Mouse (Mus musculus) megakaryocyte, adult 5-6 weeks (primary cell): ENCODE results near the gene Ola1. TPM values are rescaled to one million over a fixed set of nuclear protein-coding genes. Genes with fewer than 3 reads are reported as not detected.

Experiments
- ATAC-seq: 2 replicates; pipeline ENCODE4 v1.8.0; 2016; ENCODE audit warnings: mild to moderate bottlenecking, inconsistent platforms; ENCODE audit not compliant: poor library complexity, severe bottlenecking
- total RNA-seq, 2 experiments: library from RNA; stranded (forward) in 1 of 2; stranded (reverse) in 1 of 2; fragments of 153-499, 151-499 nt in 1 of 2; fragments of 221-1000, 200-1000 nt in 1 of 2; gene quantifications; 2 replicates each; pipeline versions ENCODE4 v1.2.3 to v1.2.4; 2015 to 2017

Ola1 gene
- total RNA-seq, 2 experiments from 2014 or later: 82.6 to 87.6 TPM

DNA sequence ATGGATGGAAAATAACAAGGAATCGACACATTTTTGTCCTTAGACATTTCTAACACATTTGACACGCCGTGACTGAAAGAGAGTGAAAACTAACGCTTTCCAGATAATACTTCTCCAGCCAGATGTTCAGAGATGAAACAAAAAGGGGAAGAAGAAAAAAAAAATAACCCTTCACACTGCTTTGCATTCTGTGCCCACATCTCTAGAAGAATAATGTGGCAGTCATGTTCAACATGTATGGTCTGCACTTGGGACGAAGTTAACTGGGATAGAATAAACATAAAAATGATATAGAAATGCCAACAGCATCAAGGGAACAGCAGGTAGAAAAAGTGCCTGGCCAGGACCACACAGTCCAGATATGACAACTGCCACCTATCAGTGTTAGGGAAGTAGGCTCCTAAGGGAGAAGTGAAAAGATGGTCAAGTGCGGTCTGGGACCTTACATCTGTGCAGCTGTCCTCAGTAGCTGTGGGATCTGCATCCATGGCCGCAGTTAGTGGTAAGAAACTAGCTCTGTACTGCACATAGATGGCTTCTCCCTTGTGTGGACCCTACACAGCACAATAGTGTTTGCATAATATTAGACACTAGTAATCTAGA lies 149.4 kb downstream of the Ola1 start:
- ATAC-seq: peak; percentile 74

DNA sequence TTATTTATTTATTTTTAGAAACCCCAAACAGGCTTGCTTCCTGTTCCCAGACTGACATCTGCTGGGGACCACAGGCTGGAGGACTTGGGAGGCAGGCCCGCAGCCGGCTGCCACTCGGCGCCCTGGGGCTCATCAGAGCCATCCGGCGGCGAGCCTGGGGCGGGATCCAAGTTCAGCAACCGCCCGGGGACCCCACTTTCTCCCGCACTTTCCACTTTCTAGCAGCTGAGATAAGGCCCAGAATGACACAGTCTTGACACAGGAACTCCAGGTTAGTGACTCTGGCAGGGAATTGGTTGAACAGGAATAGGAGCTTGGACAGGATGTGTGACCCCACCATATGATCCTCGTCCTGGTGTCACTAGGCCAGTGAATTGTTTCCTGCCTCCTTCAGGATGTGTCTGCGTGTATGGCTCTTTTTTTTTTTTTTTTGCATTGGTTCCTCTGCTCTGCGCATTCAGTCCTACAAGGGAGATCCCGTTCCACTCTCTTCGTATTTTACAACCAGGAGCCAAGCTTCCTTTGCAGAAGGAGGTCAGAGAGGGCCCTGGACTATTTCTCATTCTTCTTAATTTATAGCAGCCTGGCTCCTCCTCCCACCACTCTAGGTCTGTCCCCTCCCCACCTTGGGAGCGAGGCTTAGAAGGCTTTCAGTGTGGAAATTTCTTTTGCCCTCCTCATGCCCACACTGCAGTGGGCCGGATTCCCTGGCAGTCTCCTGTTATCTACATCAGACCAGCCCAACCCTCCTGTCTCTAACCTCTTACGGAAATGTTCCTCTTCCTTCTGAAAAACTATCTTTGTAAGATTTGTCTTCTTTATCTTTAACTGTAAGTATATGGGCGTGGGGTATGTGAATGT lies 152.2 kb downstream of the Ola1 start:
- ATAC-seq: no peak

DNA sequence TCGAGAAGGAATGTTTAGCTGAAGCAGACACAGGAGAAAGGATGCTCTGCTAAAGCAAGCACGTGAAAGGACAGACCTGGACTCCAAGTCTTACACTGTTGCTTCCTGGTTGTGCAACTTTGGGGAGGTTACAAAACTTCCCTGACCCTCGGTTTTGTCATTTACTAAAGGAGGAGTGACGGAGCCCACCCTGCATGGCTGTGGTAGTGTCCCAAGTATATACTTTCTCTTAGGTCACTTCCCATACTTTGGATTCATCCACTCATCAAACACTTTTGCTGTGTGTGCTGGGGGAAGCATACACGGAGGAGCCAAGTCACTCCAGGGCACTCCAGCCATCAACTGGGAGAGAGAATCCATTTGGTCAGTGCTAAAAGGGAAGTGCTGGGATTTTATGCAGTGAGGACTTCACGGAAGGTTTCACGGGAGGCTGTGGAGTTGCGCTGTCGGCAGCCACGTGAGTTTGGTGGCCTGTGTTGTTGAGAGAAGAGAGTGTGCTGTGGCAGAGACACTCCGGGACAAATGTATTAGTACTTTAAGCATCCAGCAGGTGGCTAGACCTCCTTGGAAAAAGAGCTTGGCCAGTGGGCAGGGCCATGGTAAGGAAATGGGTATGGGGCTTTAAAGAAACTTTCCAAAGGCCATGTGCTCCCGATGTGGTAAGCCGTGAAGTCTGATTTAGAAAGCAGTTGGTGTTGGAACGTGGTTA lies 154.7 kb downstream of the Ola1 start:
- peak; percentile 65 for ATAC-seq

DNA sequence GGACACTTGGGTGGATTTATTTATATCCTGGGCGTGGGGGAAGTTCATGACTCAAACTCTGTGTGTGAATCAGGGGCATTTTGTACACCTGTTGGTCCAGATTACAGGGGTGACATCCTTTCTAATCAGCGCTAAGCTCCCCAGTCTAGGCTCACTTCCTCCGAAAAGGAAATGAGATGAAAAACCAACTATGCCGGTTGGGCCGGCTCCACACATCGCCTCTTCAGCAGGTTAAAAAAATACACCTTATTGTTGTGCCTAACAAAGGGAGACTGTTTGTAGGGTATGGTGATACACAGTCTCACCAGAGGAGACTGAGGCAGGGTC lies 158.5 kb downstream of the Ola1 start:
- ATAC-seq: no peak

DNA sequence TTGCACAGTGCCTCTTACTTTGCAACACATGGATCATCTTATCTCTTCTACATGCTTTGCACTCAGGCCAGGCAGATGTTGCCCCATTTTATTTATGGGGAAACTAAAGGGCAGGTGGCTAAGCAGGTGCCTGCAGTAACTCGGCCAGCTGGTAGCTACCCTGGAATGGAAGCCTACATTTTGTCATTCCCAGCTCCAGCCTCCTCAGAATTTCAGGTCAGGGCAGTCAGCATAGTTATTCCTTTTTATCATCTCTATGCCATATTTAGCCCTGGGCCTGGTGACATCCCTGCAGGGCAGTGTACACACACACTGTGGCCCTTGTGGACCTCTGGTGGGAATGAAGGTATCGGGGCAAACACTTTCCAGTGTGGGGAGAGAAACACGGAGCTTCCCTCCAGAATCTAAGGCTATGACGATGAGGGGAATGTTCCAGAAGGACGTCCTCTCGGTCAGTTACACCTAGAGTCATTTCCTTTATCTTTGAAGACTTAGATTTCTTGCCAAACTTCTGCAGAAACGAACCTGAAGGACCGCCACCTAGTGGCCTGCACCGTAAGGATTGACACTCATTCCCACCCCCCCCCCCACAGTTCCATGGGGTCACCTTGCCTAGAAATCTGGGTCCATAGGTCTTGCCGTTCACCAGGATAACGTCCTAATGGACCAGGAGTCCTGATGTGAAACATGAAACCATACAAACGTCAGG lies 159.0 kb downstream of the Ola1 start:
- ATAC-seq: peak; percentile 44

DNA sequence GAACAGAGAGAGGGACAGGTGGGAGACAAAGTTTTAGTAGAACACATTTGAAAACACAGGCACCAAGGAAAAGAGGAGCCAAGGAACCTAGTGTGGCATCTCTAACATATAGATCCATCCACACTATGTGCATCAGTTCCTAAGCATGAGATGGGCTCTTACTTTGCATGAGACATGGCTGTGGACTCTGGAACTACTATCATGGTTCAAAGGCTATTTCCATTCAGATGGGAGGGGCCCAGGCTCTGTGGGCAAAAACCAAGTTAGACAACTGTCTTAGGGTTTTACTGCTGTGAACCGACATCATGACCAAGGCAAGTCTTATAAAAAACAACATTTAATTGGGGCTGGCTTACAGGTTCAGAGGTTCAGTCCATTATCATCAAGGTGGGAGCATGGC lies 160.4 kb downstream of the Ola1 start:
- no peak for ATAC-seq

DNA sequence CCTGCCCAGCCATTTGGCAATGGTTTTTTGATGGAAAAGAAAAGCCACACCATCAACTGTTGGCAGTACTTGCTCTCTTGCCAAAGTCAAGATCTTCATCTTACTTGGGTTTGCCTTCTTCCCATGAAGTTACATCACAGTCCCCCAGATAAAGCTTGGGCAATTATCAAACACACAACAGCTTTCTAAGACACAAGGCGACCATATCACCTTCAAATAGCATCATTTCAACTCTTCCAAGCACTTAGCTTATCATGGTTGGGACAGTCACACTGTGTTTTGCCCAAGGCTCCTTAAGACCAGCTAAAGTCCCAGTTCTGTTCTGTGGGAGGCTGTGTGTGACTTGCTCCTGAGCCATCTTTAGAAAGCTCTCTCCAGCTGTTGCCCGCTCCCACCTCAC lies 161.1 kb downstream of the Ola1 start:
- ATAC-seq: no peak

DNA sequence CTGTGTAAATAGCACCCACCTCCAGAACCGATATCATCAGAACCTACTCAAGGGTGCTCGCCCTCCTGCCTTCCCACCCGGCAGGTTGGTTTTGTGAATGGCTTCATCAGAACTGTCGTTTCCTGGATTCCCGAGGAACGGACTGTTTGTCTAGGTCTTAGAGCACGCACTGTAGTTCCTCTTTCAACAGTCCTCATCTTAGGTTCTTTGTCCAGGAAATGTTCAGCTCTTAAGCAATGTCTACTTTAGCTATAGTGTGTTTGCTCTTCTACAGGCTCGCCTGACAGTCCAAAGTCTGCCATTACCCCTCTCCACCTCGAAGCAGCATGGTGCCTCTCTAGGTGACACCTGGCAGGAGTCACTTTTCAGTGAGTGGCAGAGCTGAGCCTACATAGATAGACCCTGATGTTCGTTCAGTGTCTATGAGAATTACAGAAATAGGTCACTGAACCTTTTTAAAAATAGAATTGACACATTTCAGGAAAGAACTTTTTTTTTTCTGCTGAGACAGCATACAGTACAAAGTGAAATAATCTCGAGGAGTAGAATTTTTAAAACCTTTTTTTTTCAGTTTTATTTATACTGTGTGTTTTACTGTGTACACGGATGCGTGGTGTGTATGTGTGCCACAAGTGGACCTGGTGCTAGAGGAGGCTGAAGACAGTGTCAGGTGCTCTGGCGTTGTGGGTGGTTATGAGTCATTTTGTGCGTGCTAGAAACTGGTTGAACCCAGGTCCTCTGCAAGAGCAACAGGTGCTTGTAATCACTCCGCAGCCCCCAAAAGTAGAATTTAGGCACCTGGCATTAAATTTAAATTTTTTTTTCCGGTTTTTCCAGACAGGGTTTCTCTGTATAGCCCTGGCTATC lies 162.4 kb downstream of the Ola1 start:
- ATAC-seq: peak; percentile 56

DNA sequence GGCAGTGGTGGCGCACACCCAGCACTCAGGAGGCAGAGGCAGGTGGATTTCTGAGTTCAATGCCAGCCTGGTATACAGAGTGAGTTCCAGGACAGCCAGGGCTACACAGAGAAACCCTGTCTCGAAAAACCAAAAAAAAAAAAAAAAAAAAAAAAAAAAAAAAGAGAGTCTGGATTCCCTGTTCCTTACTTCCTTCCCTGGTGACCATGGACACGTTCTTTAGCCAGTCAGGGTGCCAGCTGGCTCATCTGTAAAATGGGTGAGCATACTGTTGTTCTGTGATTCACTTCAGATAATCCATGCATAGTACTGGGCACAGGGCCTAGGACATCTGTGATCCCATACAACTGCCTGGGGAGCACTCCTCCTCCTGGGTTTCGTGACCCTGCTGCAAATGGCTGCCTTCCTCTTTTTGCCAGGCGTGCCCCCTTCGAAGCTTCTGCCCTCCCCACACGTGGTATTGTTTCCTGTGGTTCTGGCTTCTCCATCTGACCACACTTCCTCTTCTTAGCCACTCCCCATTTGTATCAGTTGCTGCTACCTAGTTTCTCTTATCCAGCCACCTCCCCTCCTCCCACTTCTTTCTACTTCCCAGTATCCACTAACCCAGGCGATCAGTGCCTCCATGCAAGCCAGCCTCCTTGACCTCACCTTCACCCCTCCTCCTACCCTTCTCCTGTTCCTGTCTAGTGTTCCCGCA lies 164.8 kb downstream of the Ola1 start:
- peak; percentile 88 for ATAC-seq

DNA sequence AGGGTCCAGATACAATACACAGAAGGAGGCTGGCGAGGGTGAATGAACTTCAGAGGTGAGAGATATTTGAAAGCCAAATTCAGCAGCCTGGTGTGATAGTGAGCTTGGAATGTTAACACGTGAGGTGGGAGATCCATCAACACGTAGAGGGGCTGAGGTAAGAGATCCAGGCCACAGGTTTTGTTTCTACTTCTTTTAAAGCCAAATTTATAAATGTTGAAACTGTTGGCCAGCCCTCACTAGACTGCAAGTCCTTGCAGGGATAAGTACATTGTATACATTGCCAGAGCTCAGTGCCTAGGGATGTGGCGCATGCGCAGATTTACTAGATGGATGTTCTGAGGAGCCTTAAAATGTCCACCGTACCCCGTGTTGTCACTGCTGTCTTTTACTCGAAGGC lies 168.3 kb downstream of the Ola1 start:
- ATAC-seq: no peak

DNA sequence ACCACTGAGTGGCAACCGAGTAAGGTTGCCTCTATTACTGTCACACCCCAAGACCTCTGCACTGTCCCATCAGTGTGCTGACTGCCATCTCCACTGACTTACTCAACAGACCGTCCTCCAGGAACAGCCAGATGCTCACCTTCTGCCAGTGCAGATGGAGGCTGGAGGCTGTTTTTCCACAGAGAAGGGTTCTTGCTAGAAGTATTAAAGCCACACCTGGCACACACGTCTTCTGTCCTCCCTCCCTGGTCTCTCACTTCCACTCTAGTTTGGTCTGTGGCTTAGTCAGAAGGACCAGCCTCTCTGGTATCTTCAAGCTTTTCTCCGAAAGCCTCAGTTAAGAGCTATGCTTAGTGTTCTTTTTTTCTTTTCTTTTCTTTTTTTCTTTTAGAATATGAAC lies 168.7 kb downstream of the Ola1 start:
- no peak for ATAC-seq

DNA sequence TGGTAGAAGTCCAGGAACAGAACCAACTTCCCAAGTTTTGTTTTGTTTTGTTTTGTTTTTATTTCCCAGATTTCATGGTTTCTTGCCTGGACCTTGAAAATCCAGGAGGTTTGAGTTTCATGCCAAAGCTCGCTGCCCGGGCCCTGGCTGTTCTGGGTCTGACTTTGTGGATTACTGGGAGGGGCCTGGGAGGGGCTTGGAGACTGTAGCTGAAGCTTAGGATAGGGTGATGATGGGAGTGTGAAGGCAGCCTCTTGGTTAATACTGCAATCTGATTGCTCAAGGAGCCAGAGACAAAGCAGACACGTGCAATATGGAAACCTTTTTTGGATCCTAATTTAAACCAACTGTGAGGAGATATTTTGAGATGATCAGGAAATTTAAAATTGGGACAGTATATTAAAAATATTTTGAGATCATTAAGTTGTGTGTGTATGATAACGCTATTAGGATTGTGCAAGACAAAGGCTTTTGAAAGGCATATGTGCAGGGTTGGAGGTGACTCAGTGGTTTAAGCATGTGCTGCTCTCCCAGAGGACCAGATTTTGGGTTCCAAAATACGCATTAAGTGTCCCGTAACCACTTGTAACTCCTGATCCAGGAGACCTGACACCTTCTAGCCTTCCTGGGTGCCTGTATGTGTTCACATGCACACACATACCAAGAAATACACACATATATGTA lies 169.6 kb downstream of the Ola1 start:
- peak; percentile 79 for ATAC-seq

DNA sequence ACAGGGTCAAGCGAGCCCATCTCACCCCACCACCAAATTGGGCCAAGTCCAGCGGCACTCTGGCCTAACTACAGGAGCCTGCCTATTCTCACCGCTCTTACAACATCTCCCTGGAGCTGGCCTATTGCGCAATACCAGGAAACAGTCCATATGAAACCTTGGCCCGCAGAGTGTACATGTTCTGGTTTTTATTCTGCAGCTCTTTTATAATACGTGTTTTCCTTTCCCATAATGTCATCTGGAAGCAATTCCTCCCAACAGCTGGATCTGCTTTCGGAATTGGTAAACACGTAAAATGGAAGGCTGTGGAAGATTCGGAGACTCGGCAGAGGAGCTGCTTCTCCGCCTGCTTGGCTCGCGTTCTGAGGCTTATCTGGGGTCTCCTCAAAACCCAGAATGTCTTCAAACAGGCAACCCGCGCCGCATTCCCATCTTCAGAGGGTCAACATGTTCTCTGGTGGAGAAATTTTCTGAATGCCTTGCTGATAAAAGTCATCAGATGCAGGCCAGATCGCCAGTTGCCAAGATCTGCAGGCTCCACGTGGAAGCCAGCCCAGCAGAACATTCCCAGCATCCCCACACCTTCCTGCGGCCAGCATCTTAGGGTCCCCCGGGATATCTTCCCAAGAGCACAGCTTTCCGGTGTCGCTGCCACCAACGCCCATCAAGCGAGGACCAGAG lies 171.5 kb downstream of the Ola1 start:
- ATAC-seq: peak; percentile 62

DNA sequence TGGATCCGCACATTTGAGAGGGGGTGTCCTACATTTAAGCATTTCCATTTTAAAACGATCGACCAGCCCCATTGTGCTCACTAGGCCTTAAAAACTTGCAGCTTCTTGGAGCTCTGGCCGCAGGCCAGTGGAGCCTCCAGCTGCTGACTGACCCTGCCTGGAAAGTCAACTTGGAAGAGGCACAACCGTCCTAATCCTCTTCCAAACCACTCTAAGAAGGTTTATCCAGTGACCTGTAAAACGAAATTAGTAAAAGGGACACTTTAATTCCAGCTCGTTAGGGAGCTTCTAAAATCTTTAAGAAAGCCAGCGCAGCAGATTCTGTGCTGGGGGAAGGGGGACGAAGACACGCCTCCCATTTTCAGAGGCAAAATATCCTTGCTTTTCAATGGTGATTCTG lies 172.1 kb downstream of the Ola1 start:
- no peak for ATAC-seq

DNA sequence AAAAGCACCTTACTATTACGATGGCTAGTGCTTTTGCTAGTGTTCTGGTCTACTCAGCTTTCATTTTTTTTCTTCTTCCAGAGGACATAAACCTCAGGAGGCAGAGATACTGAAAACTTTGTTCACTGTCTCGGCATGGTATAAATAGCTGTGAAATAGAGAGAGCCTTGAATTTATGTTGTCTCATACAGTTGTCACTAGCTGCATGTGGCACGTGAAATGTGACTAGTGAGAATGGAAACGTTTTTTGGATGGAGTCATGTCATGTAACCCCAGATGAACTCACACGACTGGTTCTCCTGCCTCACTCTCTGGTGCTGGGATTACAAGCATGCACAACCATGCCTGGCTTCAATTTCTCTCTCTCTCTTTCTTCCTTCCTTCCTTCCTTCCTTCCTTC lies 173.2 kb downstream of the Ola1 start:
- no peak for ATAC-seq
